Mouse (Mus musculus) heart, embryonic 13.5 days (tissue): ENCODE results near the gene Apoc4. TPM values are rescaled to one million over a fixed set of nuclear protein-coding genes. Genes with fewer than 3 reads are reported as not detected.
A peak's percentile ranks its signal among the peaks of the same experiment; 100 is the strongest.

Experiments used
- ATAC-seq: fragments of 200-750 bp; cut with Nextera tagmentation; 2 replicates; pipeline ENCODE4 v1.8.0; 2017; ENCODE audit warnings: moderate TSS enrichment; ENCODE audit not compliant: insufficient number of reproducible peaks, low FRiP score, low TSS enrichment; ENCODE audit errors: extremely low read depth
- H3K27ac ChIP-seq: fragments of 300-500 bp; sonication (generic); replicated peaks from 2 replicates; pipeline ENCODE4 v1.5.1; 2015; ENCODE audit warnings: moderate library complexity, mild to moderate bottlenecking, inconsistent platforms
- H3K27me3 ChIP-seq: fragments of 300-500 bp; sonication (generic); replicated peaks from 2 replicates; pipeline ENCODE4 v1.6.1; 2015; ENCODE audit warnings: mild to moderate bottlenecking, inconsistent platforms
- H3K36me3 ChIP-seq: fragments of 300-500 bp; sonication (generic); 2 replicates; pipeline ENCODE4 v1.6.1; 2015; ENCODE audit warnings: mild to moderate bottlenecking, inconsistent platforms
- H3K4me1 ChIP-seq: fragments of 300-500 bp; sonication (generic); 2 replicates; pipeline ENCODE4 v1.6.1; 2015; ENCODE audit warnings: inconsistent platforms
- H3K4me2 ChIP-seq: fragments of 300-500 bp; sonication (generic); 2 replicates; pipeline ENCODE4 v1.6.1; 2015; ENCODE audit warnings: inconsistent platforms, mild to moderate bottlenecking, moderate library complexity
- H3K4me3 ChIP-seq: fragments of 300-500 bp; sonication (generic); 2 replicates; pipeline ENCODE4 v1.5.1; 2015; ENCODE audit warnings: moderate library complexity, mild to moderate bottlenecking, inconsistent platforms
- H3K9ac ChIP-seq: fragments of 300-500 bp; sonication (generic); 2 replicates; pipeline ENCODE4 v1.6.1; 2015; ENCODE audit warnings: inconsistent platforms, mild to moderate bottlenecking, moderate library complexity
- H3K9me3 ChIP-seq: fragments of 300-500 bp; sonication (generic); 2 replicates; pipeline ENCODE4 v1.6.1; 2016; ENCODE audit warnings: inconsistent platforms
- WGBS: fragments of 180-500 bp; shearing (Covaris S2); methylation state at CpG from one replicate; pipeline ENCODE4 v1.1.7; 2015; ENCODE audit warnings: mixed read lengths; 5-methylcytosine and 5-hydroxymethylcytosine counted together
- polyA plus RNA-seq: library from polyadenylated mRNA; unstranded; fragments of >200 nt; fragmentation: Nextera tagmentation; extraction: Ambion mirVana; gene quantifications from 2 replicates; pipeline ENCODE4 v1.2.1, GENCODE M21; 2015

Apoc4 gene
- polyA plus RNA-seq, 1 experiment from 2014 or later, result 0.84 TPM

- Histone ChIP-seq H3K36me3 (no peaks in the 10 kb centered on the region), H3K27ac (no peak overlapping the region), H3K27me3 (no peaks in the 10 kb centered on the region), H3K4me3 (no peak overlapping the region), H3K9me3 (no peaks in the 10 kb centered on the region), H3K4me1 (no peaks in the 10 kb centered on the region), H3K9ac (no peak overlapping the region), H3K4me2 (no peak overlapping the region)
- no peak for ATAC-seq
- 74% methylated on average over 10 of the region's 10 CpGs for WGBS
Observed at GRCm38 (mm10) chr7:19675824-19676223, 5.5 kb downstream of the Apoc4 start.

DNA sequence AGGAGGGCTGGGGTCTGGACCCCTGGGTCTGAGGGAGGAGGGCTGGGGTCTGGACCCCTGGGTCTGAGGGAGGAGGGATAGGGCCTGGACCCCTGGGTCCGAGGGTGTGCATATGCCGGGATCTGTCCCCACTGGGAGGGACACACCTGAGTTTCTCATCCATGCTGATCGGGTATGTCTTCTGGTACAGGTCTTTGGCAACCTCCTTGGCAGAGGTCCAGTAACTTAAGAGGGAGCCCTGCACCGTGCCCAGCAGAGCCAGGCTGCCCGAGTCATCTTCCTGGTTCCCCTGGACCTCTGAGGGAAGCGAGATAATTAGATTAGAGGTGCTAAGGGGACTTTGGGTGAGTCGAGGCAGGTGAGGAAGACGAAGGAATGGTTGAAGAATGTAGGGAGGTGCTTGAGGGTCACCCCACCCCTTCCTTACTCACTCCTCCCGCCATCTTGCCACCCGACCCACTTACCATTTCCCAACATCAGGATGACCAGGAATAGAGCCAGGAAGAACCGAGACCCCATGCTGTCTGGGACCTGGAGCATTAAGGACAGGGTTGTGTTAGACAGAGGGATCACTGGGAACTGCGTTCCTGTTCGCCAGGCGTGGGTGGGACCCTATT is 8.1 kb downstream of the Apoc4 start:
- no peak for ATAC-seq
- H3K4me3 ChIP-seq, result no peak overlapping the region
- H3K4me1 ChIP-seq, result peaks cover 7% of the 10 kb centered on the region
- H3K4me2 ChIP-seq, result no peak overlapping the region
- H3K36me3 ChIP-seq, result no peaks in the 10 kb centered on the region
- 54% methylated on average over 14 of the region's 14 CpGs for WGBS
- H3K27me3 ChIP-seq, result no peaks in the 10 kb centered on the region
- H3K9ac ChIP-seq, result no peak overlapping the region
- H3K27ac ChIP-seq, result no peak overlapping the region
- no peaks in the 10 kb centered on the region for H3K9me3 ChIP-seq

- H3K36me3 ChIP-seq, result no peaks in the 10 kb centered on the region
- no peak overlapping the region for H3K27ac ChIP-seq
- ATAC-seq, result no peak
- peaks cover 7% of the 10 kb centered on the region for H3K4me1 ChIP-seq
- WGBS, result 65% methylated on average over 10 of the region's 10 CpGs
- no peak overlapping the region for H3K9ac ChIP-seq
- H3K9me3 ChIP-seq, result no peaks in the 10 kb centered on the region
- no peaks in the 10 kb centered on the region for H3K27me3 ChIP-seq
- H3K4me2 ChIP-seq, result no peak overlapping the region
- H3K4me3 ChIP-seq, result no peak overlapping the region
Observed at GRCm38 (mm10) chr7:19671511-19671910, 9.8 kb downstream of the Apoc4 start.

- WGBS, result 8% methylated on average over 10 of the region's 10 CpGs
- peak overlapping the region; percentile 56 for H3K4me2 ChIP-seq
- H3K4me1 ChIP-seq, result peaks cover 16% of the 10 kb centered on the region
- H3K27ac ChIP-seq, result peak overlapping the region; percentile 70
- peak overlapping the region; percentile 24 for H3K4me3 ChIP-seq
- peak overlapping the region; percentile 73 for H3K9ac ChIP-seq
- ATAC-seq, result peak; percentile 55
- H3K27me3 ChIP-seq, result no peaks in the 10 kb centered on the region
- H3K9me3 ChIP-seq, result no peaks in the 10 kb centered on the region
- no peaks in the 10 kb centered on the region for H3K36me3 ChIP-seq
Observed at GRCm38 (mm10) chr7:19668947-19669721, 12.1 kb downstream of the Apoc4 start.

GRCm38 (mm10) chr7:19667434-19667833 is 13.8 kb downstream of the Apoc4 start:
- Histone ChIP-seq H3K9me3 (no peaks in the 10 kb centered on the region), H3K4me1 (peaks cover 33% of the 10 kb centered on the region), H3K27me3 (no peaks in the 10 kb centered on the region), H3K9ac (no peak overlapping the region), H3K27ac (no peak overlapping the region), H3K4me2 (no peak overlapping the region), H3K4me3 (no peak overlapping the region), H3K36me3 (peaks cover 3% of the 10 kb centered on the region; the same call in 1 of the 2 replicates)
- ATAC-seq, result no peak
- 73% methylated on average over 2 of the region's 2 CpGs for WGBS

GRCm38 (mm10) chr7:19666750-19667149 is 14.5 kb downstream of the Apoc4 start:
- Histone ChIP-seq H3K4me3 (no peak overlapping the region), H3K9me3 (no peaks in the 10 kb centered on the region), H3K36me3 (peaks cover 10% of the 10 kb centered on the region), H3K4me1 (peaks cover 40% of the 10 kb centered on the region), H3K27ac (no peak overlapping the region), H3K27me3 (no peaks in the 10 kb centered on the region), H3K9ac (no peak overlapping the region), H3K4me2 (no peak overlapping the region)
- no peak for ATAC-seq
- 57% methylated on average over 3 of the region's 3 CpGs for WGBS

DNA sequence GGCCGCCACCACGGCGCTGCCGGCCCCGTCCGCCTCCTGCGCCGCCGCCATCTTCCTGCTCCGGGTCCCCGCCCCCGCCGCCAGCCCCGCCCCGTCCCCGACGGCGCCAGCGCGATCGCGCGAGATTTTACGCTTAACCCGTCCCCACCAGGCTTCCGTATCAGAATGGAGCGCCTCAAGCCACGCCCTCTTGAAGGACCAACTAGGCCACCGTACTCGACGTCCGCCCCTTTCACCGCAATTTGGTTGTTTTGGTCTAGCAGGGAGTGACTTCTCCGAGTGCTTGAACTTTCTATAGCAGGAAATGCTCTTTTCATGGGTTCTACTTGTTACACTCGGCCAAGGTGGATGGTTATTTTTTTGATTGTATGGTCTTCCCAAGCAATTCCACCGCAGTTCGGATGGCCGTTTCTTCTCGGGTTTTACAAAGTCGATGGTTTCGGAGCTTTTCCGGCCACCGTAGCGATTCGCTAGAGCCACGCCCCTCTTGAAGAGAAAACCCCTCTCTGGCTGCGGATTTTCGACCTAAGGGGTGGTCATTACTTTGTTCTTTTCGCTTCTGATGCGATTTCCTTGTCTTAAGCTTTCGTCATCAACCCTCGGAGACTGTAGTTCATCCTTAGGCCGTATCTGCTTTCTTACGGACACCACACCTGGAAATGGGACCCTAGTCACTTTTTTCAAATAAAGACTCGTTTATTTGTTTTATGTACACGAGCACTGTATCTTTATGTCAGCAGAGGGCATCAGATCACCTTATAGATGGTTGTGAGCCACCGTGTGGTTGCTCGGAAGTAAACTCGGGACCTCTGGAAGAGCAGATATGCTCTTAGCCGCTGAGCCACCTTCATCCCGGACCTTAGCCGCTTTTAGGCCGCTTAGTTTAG is 16.1 kb downstream of the Apoc4 start, which contains the start of gene Clptm1:
TSS of gene Clptm1 (minus strand) at position 79 of the 887 bp plus-strand sequence.
- Histone ChIP-seq H3K36me3 (peaks cover 22% of the 10 kb centered on the region), H3K4me1 (peaks cover 40% of the 10 kb centered on the region), H3K4me2 (peak within 1 kb of the TSS; percentile 85), H3K27me3 (no peaks in the 10 kb centered on the region), H3K4me3 (peak within 1 kb of the TSS; percentile 100), H3K9me3 (no peaks in the 10 kb centered on the region), H3K9ac (peak within 1 kb of the TSS; percentile 99), H3K27ac (peak within 1 kb of the TSS; percentile 94)
- under 1% methylated on average over 62 of the region's 63 CpGs for WGBS
- peak; percentile 84 for ATAC-seq

DNA sequence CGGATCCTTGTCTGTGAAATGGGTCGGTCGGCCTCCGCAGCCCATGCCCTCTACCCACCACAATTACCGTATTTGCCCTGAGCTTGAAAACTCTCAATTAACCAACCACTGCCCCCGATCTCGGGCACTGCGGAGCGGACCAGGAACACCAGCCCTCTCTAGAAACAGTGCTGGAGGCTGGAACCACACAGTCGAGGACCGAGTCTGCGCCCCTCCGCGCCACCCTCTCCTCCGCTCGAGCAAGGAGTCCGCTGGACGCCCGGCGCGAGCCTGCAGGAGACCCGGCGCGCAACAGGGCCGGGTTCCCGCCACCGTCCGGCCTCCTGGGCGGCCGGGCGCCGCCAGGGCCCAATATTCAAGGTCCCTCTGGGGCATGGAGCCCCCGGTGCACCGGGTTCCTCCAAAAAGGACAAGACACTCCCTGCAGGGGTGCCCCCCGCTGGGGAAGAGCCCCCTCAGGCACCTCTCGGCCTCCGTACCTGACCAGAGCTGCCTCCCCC is 16.8 kb downstream of the Apoc4 start:
- Histone ChIP-seq H3K9me3 (no peaks in the 10 kb centered on the region), H3K9ac (peak overlapping the region; percentile 99), H3K4me2 (peak overlapping the region; percentile 85), H3K4me3 (peak overlapping the region; percentile 100), H3K36me3 (peaks cover 28% of the 10 kb centered on the region), H3K27ac (peak overlapping the region; percentile 94), H3K4me1 (peaks cover 39% of the 10 kb centered on the region), H3K27me3 (no peaks in the 10 kb centered on the region)
- under 1% methylated on average over 37 of the region's 37 CpGs for WGBS
- peak; percentile 47 for ATAC-seq

DNA sequence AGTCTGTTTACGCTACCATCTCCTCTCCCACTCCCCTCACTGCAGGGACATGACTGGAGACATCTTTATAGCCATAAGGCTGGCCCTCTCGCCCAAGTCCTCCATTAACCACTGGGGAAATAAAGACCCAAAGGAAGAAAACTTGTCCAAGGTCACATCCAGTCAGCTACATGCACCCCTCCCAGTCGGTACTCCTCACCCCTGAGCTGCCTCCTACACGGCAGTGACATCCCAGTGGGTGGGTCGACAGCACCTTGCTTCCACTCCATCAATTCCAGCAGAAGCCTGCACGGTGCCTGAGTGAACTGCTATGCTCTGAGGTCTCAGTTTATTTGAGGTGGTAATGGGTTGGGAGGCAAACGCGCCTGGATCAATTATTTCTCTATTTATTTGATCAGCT is 17.3 kb downstream of the Apoc4 start:
- Histone ChIP-seq H3K36me3 (peaks cover 34% of the 10 kb centered on the region), H3K9me3 (no peaks in the 10 kb centered on the region), H3K27ac (no peak overlapping the region), H3K4me3 (peak overlapping the region; percentile 100), H3K4me2 (peak overlapping the region; percentile 85), H3K9ac (peak overlapping the region; percentile 99), H3K27me3 (no peaks in the 10 kb centered on the region), H3K4me1 (peaks cover 33% of the 10 kb centered on the region)
- WGBS, result 12% methylated on average over 8 of the region's 8 CpGs
- no peak for ATAC-seq

DNA sequence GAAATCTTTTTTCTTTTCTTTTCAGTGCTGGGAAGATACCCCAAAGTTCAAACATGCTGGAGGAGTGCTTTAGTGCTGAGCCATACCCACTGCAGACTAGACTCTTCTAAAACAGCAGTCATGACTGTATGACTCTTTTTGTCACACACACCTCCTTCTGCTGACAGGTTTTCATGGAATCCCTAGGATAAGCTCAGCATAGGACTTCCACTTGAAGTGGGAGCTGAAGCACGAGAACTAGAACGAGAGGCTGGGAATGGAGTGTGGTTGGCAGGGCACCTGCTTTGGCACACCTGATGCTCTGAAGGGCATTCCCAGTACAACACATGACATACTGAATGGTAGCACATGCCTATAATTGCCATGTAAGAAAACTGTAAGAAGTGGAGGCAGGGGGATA is 28.7 kb downstream of the Apoc4 start:
- Histone ChIP-seq H3K27me3 (no peaks in the 10 kb centered on the region), H3K36me3 (peaks cover 84% of the 10 kb centered on the region), H3K9ac (no peak overlapping the region), H3K9me3 (no peaks in the 10 kb centered on the region), H3K27ac (0 out of 2 replicates have a peak overlapping the region, but pooled peaks have one; percentile 43), H3K4me2 (no peak overlapping the region), H3K4me3 (no peak overlapping the region), H3K4me1 (peaks cover 22% of the 10 kb centered on the region)
- no peak for ATAC-seq
- WGBS, result 45% methylated on average over 2 of the region's 2 CpGs
